Mouse (Mus musculus): ENCODE data around the gene Ssh3.
"Not testable (repeated sequence)": the region's sequence is repeated elsewhere in the genome, so short reads cannot be mapped to it uniquely, and the experiment has no call there.

The Ssh3 gene

DNA sequence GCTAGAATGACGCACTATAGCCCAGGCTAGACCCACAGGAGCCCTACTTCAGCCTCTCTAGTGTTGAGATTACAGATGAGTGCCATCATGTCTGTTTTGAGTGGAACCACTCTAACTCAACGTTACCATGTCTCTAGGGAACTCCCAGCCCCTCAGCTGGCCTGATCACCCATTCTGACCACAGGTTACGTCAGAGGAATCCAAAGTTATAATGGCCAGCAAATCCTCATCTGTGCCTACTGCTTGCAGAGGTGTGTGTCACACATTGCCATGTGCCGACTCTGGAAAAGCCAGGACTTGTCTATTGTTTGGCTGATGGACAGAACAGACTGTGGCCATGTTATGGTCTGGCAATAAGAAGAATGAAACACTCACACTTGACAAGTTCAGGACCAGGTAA, 26.4 kb upstream of the Ssh3 start:
- DNase-seq, result no peak

DNA sequence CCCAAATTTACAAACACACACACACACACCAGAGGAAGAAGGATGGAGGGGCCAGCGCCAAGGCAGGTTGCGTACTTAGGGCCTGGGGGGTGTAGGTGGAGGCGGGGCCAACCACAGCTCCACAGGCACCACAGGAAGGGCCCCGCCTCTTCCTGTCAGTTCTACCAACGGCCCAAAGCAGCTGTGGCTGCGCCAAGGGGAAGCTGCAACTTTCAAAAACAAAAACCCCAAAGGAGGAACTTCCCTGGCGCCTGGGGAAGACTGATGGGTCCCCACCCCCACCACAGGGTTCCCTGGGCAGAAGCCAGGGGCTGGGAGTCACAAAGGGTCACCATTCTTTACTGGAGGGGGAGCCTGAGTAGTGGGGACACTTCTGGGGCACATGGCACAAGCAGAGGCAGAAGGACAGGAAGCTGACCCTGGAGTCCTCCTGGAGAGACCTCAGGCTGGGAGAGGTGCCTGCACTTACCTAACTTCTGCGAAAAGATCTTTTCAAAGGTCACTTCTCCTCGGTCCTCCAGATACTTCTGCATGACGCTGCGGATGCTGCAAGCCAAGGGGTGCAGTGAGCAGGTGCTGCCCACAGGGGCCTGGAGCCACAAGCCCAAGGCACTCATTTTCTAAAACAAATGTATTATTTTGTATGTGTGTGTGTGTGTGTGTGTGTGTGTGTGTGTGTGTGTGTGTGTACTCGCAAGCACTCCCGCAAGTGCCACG, 25.6 kb upstream of the Ssh3 start:
- peak; percentile 84 to 88 for DNase-seq

- no peak for DNase-seq
Observed at GRCm38 (mm10) chr19:4291161-4291560, 22.2 kb upstream of the Ssh3 start.

- DNase-seq, result no peak
Observed at GRCm38 (mm10) chr19:4290749-4291148, 21.8 kb upstream of the Ssh3 start.

- DNase-seq, result no peak
Observed at GRCm38 (mm10) chr19:4283653-4284052, 14.7 kb upstream of the Ssh3 start.

- DNase-seq, result peak; percentile 97 to 98
Observed at GRCm38 (mm10) chr19:4282898-4283553, 14.0 kb upstream of the Ssh3 start, which contains the start of gene Ankrd13d. Ankrd13d (minus strand) TSS chr19:4283137.

DNA sequence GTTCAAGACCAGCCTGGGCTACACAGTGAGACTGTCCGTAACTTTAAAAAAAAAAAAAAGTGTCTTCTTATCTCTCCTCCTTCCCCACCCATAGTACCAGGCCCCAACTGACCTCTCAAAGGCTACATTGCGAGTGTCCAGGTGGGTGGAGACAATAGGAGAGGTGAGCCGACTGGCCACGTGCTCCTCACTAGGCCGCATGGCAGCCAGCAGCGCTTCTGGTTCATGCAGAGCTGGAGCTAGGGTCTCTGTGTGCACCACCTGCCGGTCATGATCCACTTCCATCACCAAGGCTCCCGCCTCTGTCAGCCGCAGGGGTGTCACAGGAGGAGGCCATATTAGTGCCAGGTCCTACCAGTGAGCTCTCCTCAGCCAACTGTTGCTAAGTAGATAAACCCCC, 11.4 kb upstream of the Ssh3 start:
- no peak for DNase-seq

GRCm38 (mm10) chr19:4279487-4279886, 10.5 kb upstream of the Ssh3 start:
- peak; percentile 55 to 64 for DNase-seq

DNA sequence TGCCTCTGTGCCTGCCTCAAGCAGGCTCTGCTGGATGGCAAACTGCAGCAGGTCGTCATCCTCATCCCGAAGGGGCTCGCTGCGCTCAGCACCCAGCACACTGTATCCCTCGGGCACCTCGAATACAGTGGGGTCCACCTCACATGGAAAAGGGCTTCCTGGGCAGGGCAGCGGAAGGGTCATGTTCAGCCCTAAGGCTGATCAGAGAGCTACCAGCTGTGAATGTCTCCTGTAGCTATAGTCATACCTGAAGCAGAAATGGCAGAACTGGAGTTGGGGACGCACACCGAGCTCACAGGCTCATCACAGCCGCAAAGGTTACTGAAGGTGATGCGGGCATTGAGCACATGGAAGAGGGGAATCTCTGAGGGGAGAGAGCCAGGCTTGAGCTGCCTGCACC, 2.0 kb upstream of the Ssh3 start:
- DNase-seq, result no peak

- DNase-seq, result no peak
Observed at GRCm38 (mm10) chr19:4270187-4270586, 1.2 kb upstream of the Ssh3 start.

DNA sequence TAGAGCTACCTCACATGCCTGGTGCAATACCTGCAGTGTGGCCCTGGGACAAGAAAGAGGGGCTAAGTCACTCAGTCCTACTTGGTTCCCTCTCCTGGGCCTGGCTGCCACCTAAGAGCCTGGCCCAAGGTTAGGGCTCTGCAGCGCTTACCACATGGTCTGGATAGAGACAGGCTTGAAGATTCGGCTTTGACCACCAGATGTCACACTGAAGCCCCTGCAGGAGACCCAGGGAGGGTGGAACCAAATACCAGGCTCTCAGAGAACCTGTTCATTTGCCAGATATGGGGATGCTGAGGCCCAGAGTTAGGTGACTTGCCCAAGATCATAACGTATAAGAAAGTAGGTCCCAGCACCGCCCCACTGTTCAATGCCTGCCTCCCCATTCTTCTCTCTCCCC, 3.0 kb downstream of the Ssh3 start:
- peak; percentile 24 to 31 for DNase-seq

DNA sequence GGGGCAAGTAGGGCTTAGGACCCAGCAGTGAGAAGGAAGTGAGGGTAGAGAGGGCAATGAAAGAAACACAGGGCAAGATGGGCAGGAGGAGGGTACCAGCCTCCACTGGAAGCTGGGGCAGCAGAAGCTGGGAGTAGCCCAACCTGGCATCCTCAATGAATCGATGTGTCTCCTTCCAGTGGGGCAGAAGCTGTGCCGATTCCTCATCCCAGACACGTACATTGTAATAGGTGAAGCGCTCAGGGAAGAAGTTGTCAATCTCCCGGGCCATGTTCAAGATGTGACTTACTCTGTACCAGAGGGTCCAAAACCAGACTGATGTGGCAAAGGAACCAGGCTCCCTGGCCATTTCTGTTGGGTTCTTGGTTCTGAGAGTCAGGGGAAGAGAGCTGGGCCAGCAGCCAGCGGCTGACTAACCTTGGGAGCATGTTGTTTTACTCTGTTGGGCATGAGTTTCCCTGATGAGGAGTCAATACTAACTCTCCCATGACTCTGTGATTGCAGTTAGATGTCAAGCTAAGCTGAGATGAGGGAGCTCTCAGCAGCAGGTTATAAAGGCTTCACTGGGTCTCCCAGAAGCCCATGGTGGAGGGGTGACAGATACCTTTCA, 4.7 kb downstream of the Ssh3 start:
- no peak for DNase-seq

- DNase-seq, result no peak
Observed at GRCm38 (mm10) chr19:4263702-4264101, 5.3 kb downstream of the Ssh3 start.

DNA sequence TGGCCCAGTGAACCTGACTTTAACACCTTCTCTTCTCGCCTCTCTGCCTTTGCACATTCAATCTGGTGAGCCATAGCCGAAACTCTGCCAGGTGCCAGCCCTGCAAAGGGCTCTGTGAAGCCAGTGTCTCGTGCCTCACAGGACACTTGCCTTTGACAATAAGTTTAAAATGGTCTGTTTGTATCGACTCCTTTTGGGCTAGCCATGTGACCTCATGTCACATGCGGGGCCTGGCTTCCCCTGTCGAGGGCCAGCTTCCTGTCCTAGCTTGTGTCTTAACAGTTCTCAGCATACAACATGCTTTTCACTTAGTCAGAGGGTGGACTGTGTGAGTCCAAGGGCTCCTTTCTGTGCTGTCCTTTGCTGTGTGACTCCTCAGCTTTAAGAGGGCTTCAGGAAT, 6.2 kb downstream of the Ssh3 start:
- DNase-seq, result no peak

DNA sequence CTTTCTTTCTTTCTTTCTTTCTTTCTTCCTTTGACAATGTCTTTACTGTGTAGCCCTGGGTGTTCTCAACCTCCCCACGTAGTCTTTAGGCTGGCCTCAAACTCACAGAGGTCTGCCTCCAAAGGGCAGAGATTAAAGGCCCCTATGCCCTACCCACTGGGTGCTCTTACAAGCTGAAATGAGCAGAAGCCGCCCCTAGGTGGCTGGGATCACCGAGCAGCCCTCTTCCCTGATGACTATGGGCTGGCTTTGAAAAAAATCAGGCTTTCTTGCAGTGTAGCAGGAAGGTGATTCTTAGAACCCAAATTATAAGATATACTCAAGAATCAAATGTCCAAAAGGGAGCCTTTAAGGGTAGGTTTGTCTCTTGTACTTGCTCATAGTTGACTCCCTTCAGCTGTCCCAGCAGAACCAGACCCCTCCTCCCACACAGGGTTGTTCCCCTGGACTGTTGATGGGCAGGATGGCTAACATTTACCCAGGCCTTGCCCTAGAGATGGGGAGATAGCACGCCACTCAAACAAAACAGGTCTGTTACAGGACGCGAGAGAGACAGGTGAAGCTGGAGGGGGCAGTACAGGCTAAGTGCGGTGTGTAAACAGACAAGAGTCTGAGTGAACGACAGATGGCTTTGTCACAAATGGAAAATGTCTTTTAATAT, 7.8 kb downstream of the Ssh3 start:
- DNase-seq, result peak; percentile 49 to 55

GRCm38 (mm10) chr19:4257897-4258252, 11.1 kb downstream of the Ssh3 start:
- DNase-seq, result no peak

- peak; percentile 90 to 91 for DNase-seq
Observed at GRCm38 (mm10) chr19:4257216-4257896, 11.6 kb downstream of the Ssh3 start.

- peak; percentile 35 to 39 for DNase-seq
Observed at GRCm38 (mm10) chr19:4255583-4256162, 13.3 kb downstream of the Ssh3 start.

- DNase-seq, result peak in 1 of 2 experiments; percentile 13
Observed at GRCm38 (mm10) chr19:4254230-4254629, 14.8 kb downstream of the Ssh3 start.

GRCm38 (mm10) chr19:4248683-4249082, 20.3 kb downstream of the Ssh3 start:
- not testable (repeated sequence) for DNase-seq

GRCm38 (mm10) chr19:4247010-4247409, 22.0 kb downstream of the Ssh3 start:
- DNase-seq, result peak in 1 of 2 experiments; percentile 43

- no peak for DNase-seq
Observed at GRCm38 (mm10) chr19:4244775-4245174, 24.2 kb downstream of the Ssh3 start.

DNA sequence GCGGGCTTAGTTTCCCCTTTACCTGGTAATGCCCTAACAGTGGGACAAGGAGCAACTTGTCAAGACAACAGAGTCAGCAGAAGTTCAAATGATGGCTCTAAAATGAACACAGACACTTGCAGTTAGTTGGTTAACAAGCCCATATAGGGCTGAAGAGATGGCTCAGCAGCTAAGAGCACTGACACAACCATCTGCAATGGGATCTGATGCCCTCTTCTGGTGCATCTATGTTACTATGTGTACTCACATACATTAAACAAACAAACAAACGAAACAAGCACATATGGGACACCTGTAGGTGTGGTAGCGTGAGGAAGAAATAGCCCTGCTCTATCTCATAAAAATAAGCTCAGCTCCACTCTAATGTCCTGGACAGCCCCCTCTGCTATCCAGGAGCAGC, 26.6 kb downstream of the Ssh3 start:
- DNase-seq, result peak in 1 of 2 experiments; percentile 22

Data from B cell, adult 2 months (primary cell).